In the genomic region with DNA sequence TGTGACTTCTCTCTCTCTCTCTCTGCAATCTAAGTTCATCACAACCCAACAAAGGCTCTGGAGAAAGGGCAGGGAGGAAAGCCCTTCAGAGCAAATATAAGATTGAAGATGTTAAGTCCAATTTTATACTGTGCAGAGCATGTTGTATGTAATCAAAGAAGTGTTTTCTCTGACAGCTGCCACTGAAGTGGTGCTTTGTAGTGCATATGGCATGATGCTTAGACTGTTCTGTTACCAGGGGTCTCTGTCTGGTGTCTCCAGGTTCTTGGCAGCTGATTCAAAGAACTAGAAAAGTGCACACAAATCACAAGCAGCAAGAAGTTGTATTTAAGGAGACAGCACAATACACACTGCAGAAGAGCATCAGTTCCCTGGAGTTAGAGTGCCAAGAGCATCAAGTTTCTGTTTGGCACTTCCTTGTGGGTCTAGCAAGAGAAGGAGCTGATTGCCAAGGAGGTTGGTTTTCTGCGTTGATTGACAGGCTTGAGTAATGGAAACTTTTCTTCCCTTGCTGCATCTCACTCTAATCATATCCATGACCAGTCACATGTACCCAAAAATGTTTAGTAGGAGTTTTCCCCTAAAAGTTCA, we compare ENCODE assay signal across 15 mouse cellular contexts.
DNase-seq lines count a peak whose midpoint lies in the region; ATAC-seq and TF ChIP-seq lines count a peak whose summit lies in the region.
"Had no signal": no experiment of that assay in that cellular context is flagged by ENCODE, and none has a peak within 500 bp of the region (broad histone marks: within the 10 kb centered on the region; RNA-seq: fewer than 3 reads in every experiment).

No protein-coding gene starts in this region.

- WGBS in embryonic facial prominence, embryonic 11.5 days, result 86% methylated on average over 1 of the region's 1 CpGs
- WGBS in embryonic facial prominence, embryonic 10.5 days, result 86% methylated on average over 1 of the region's 1 CpGs
- 90% methylated on average over 1 of the region's 1 CpGs for WGBS in limb, embryonic 11.5 days
- 94% methylated on average over 1 of the region's 1 CpGs for WGBS in limb, embryonic 10.5 days
- 88% methylated on average over 1 of the region's 1 CpGs for WGBS in midbrain, embryonic 16.5 days
- WGBS in cerebellum, adult 2 months, result 46% methylated on average over 1 of the region's 1 CpGs

- no peak for TF ChIP-seq POLR2A in embryonic fibroblast, embryonic 13.5 days (IDR thresholded peaks at IDR 0.05; ENCODE audit: low read depth, low read length)
- TF ChIP-seq POLR2A in cerebellum, adult 2 months (IDR thresholded peaks at IDR 0.05; ENCODE audit: borderline replicate concordance, insufficient read depth, low read length), result no peak

- no peaks in the 10 kb centered on the region for H3K9me3 ChIP-seq in embryonic facial prominence, embryonic 11.5 days (replicated peaks; ENCODE audit: control insufficient read depth, low read length)
- H3K9me3 ChIP-seq in embryonic facial prominence, embryonic 10.5 days, result no peaks in the 10 kb centered on the region
- H3K9me3 ChIP-seq in limb, embryonic 11.5 days (ENCODE audit: control insufficient read depth, low read length), result no peaks in the 10 kb centered on the region
- no peaks in the 10 kb centered on the region for H3K9me3 ChIP-seq in limb, embryonic 10.5 days (replicated peaks)
- H3K9me3 ChIP-seq in midbrain, embryonic 16.5 days (replicated peaks; ENCODE audit: control insufficient read depth, low read length, poor library complexity, severe bottlenecking), result no peaks in the 10 kb centered on the region
- H3K9me3 ChIP-seq: liver, embryonic 15.5 days had no signal

- no peak overlapping the region for H3K4me2 ChIP-seq in embryonic facial prominence, embryonic 11.5 days (ENCODE audit: low read depth, low read length)
- H3K4me2 ChIP-seq in limb, embryonic 11.5 days (ENCODE audit: low read depth, severe bottlenecking), result no peak overlapping the region
- H3K4me2 ChIP-seq in midbrain, embryonic 16.5 days (ENCODE audit: low read length), result no peak overlapping the region
- H3K4me2 ChIP-seq: liver, embryonic 15.5 days had no signal

- no peak for TF ChIP-seq CTCF in embryonic fibroblast, embryonic 13.5 days (IDR thresholded peaks at IDR 0.05; ENCODE audit: borderline replicate concordance, insufficient read depth, low read length)
- no peak for TF ChIP-seq CTCF in cerebellum, adult 2 months (IDR thresholded peaks at IDR 0.05; ENCODE audit: borderline replicate concordance, insufficient read depth, low read depth, low read length)

- peak; percentile 5 for DNase-seq in embryonic facial prominence, embryonic 11.5 days (ENCODE audit: low spot score)
- DNase-seq in embryonic facial prominence, embryonic 10.5 days (ENCODE audit: low spot score), result no peak
- DNase-seq in limb, embryonic 11.5 days (ENCODE audit: low spot score), result peak; percentile 3
- DNase-seq in limb, embryonic 10.5 days (ENCODE audit: low spot score), result no peak
- DNase-seq in cerebellum, adult 2 months, result no peak
- DNase-seq: kidney, adult 9 months; left cerebral cortex, postnatal 4 days; lung, postnatal 4 days; spleen, adult 18-20 months; thymus, postnatal 4 days had no signal

- H3K4me3 ChIP-seq in embryonic facial prominence, embryonic 11.5 days (ENCODE audit: low read depth, low read length), result no peak overlapping the region
- H3K4me3 ChIP-seq in embryonic facial prominence, embryonic 10.5 days, result no peak overlapping the region
- no peak overlapping the region for H3K4me3 ChIP-seq in limb, embryonic 11.5 days (ENCODE audit: low read depth, low read length)
- no peak overlapping the region for H3K4me3 ChIP-seq in limb, embryonic 10.5 days
- no peak overlapping the region for H3K4me3 ChIP-seq in embryonic fibroblast, embryonic 13.5 days (ENCODE audit: insufficient read depth, low read length)
- H3K4me3 ChIP-seq in midbrain, embryonic 16.5 days (ENCODE audit: low read depth, low read length), result no peak overlapping the region
- no peak overlapping the region for H3K4me3 ChIP-seq in cerebellum, adult 2 months (replicated peaks; ENCODE audit: insufficient read depth, low read depth, low read length)
- H3K4me3 ChIP-seq: liver, embryonic 15.5 days had no signal

- H3K27ac ChIP-seq in embryonic facial prominence, embryonic 11.5 days (replicated peaks; ENCODE audit: low read depth, low read length), result no peak overlapping the region
- H3K27ac ChIP-seq in embryonic facial prominence, embryonic 10.5 days (replicated peaks), result no peak overlapping the region
- H3K27ac ChIP-seq in limb, embryonic 11.5 days (replicated peaks; ENCODE audit: low read depth, low read length), result no peak overlapping the region
- no peak overlapping the region for H3K27ac ChIP-seq in limb, embryonic 10.5 days
- peak overlapping the region; percentile 25; the same call in 1 of the 2 replicates for H3K27ac ChIP-seq in embryonic fibroblast, embryonic 13.5 days (ENCODE audit: insufficient read depth, low read length)
- H3K27ac ChIP-seq in midbrain, embryonic 16.5 days (ENCODE audit: low read length), result peak overlapping the region; percentile 33; the same call in 1 of the 2 replicates
- H3K27ac ChIP-seq in cerebellum, adult 2 months (ENCODE audit: insufficient read depth, low read length), result no peak overlapping the region
- H3K27ac ChIP-seq: liver, embryonic 15.5 days had no signal

- ATAC-seq in embryonic facial prominence, embryonic 11.5 days (replicated peaks; ENCODE audit: insufficient number of reproducible peaks, low FRiP score, low TSS enrichment, low read depth), result no peak
- no peak for ATAC-seq in limb, embryonic 11.5 days (ENCODE audit: insufficient number of reproducible peaks, low FRiP score, low TSS enrichment, low read depth)
- 0 out of 2 replicates have a peak, but pooled peaks have one; percentile 11 for ATAC-seq in midbrain, embryonic 16.5 days
- ATAC-seq in granulocyte monocyte progenitor cell, adult 5-6 weeks (replicated peaks; ENCODE audit: poor library complexity, severe bottlenecking), result no peak
- ATAC-seq: Patski had no signal

- no peaks in the 10 kb centered on the region for H3K4me1 ChIP-seq in embryonic facial prominence, embryonic 11.5 days (ENCODE audit: control insufficient read depth, insufficient read depth, low read length)
- H3K4me1 ChIP-seq in embryonic facial prominence, embryonic 10.5 days, result 0 out of 2 replicates have a peak, but pooled peaks cover 3% of the 10 kb centered on the region
- H3K4me1 ChIP-seq in limb, embryonic 11.5 days (ENCODE audit: control insufficient read depth, insufficient read depth, low read length), result no peaks in the 10 kb centered on the region
- no peaks in the 10 kb centered on the region for H3K4me1 ChIP-seq in limb, embryonic 10.5 days
- H3K4me1 ChIP-seq in embryonic fibroblast, embryonic 13.5 days (ENCODE audit: control insufficient read depth, insufficient read depth, low read length), result peaks cover 7% of the 10 kb centered on the region
- H3K4me1 ChIP-seq in midbrain, embryonic 16.5 days (ENCODE audit: control insufficient read depth, insufficient read depth, low read length), result peaks cover 10% of the 10 kb centered on the region
- H3K4me1 ChIP-seq in cerebellum, adult 2 months (ENCODE audit: control insufficient read depth, insufficient read depth, low read length), result no peaks in the 10 kb centered on the region; the same call in 1 of the 2 replicates
- H3K4me1 ChIP-seq: liver, embryonic 15.5 days had no signal

- no peaks in the 10 kb centered on the region for H3K36me3 ChIP-seq in embryonic facial prominence, embryonic 11.5 days (replicated peaks; ENCODE audit: control insufficient read depth, insufficient read depth, low read depth, low read length)
- no peaks in the 10 kb centered on the region for H3K36me3 ChIP-seq in embryonic facial prominence, embryonic 10.5 days (replicated peaks)
- no peaks in the 10 kb centered on the region for H3K36me3 ChIP-seq in limb, embryonic 11.5 days (ENCODE audit: control insufficient read depth, insufficient read depth, low read length)
- H3K36me3 ChIP-seq in limb, embryonic 10.5 days, result no peaks in the 10 kb centered on the region
- no peaks in the 10 kb centered on the region for H3K36me3 ChIP-seq in midbrain, embryonic 16.5 days (ENCODE audit: control insufficient read depth, insufficient read depth, low read length)
- H3K36me3 ChIP-seq: liver, embryonic 15.5 days had no signal

- no peaks in the 10 kb centered on the region for H3K27me3 ChIP-seq in embryonic facial prominence, embryonic 11.5 days (ENCODE audit: control insufficient read depth, insufficient read depth, low read length)
- H3K27me3 ChIP-seq in embryonic facial prominence, embryonic 10.5 days (replicated peaks; ENCODE audit: low read depth, poor library complexity, severe bottlenecking), result no peaks in the 10 kb centered on the region
- no peaks in the 10 kb centered on the region for H3K27me3 ChIP-seq in limb, embryonic 11.5 days (ENCODE audit: control insufficient read depth, insufficient read depth, low read length)
- H3K27me3 ChIP-seq in limb, embryonic 10.5 days (ENCODE audit: low read depth, poor library complexity, severe bottlenecking), result no peaks in the 10 kb centered on the region
- no peaks in the 10 kb centered on the region for H3K27me3 ChIP-seq in midbrain, embryonic 16.5 days (ENCODE audit: control insufficient read depth, insufficient read depth, low read depth, low read length)
- H3K27me3 ChIP-seq in cerebellum, adult 2 months (ENCODE audit: control insufficient read depth, insufficient read depth, low read length), result no peaks in the 10 kb centered on the region
- H3K27me3 ChIP-seq: liver, embryonic 15.5 days; Patski had no signal

- H3K9ac ChIP-seq in embryonic facial prominence, embryonic 11.5 days (replicated peaks; ENCODE audit: low read length), result no peak overlapping the region
- H3K9ac ChIP-seq in limb, embryonic 11.5 days (ENCODE audit: low read length), result no peak overlapping the region
- no peak overlapping the region for H3K9ac ChIP-seq in midbrain, embryonic 16.5 days (ENCODE audit: low read depth, low read length)
- H3K9ac ChIP-seq: liver, embryonic 15.5 days had no signal

Comparison
In these comparisons a context has a peak if more than half of its experiments do, and no peak if none do; other contexts are left out.
1. DNase-seq: peak in embryonic facial prominence, embryonic 11.5 days (single experiment) and limb, embryonic 11.5 days (single experiment); none in embryonic facial prominence, embryonic 10.5 days (single experiment), limb, embryonic 10.5 days (single experiment) and cerebellum, adult 2 months (0 of 2).
2. H3K27ac ChIP-seq: peak in embryonic fibroblast, embryonic 13.5 days (single experiment) and midbrain, embryonic 16.5 days (single experiment); none in embryonic facial prominence, embryonic 11.5 days (single experiment), embryonic facial prominence, embryonic 10.5 days (single experiment), limb, embryonic 11.5 days (single experiment), limb, embryonic 10.5 days (single experiment) and cerebellum, adult 2 months (single experiment).